Mouse (Mus musculus): Measurements from ENCODE around the gene Ppp3r2. TPM values are rescaled to one million over a fixed set of nuclear protein-coding genes. Genes with fewer than 3 reads are reported as not detected.

The Ppp3r2 gene
- polyA plus RNA-seq, 1 experiment from 2014 or later, result not detected

Other genes starting within 250 kb of the Ppp3r2 start
- gene Acnat1, start 208.1 kb downstream of the Ppp3r2 start, polyA plus RNA-seq (2014; fragmentation: Nextera tagmentation; extraction: Ambion mirVana), result not detected in 2 replicates
- gene Baat, start 175.5 kb downstream of the Ppp3r2 start, polyA plus RNA-seq (2014; fragmentation: Nextera tagmentation; extraction: Ambion mirVana), result 0.22 and 0.27 TPM in 2 replicates
- gene Mrpl50, start 160.9 kb downstream of the Ppp3r2 start, polyA plus RNA-seq (2014; fragmentation: Nextera tagmentation; extraction: Ambion mirVana), result 93.1 and 93.9 TPM in 2 replicates
- 14.3 and 15.4 TPM in 2 replicates for gene Zfp189, start 160.8 kb downstream of the Ppp3r2 start, polyA plus RNA-seq (2014; fragmentation: Nextera tagmentation; extraction: Ambion mirVana)
- not detected in 2 replicates for gene Aldob, start 132.5 kb downstream of the Ppp3r2 start, polyA plus RNA-seq (2014; fragmentation: Nextera tagmentation; extraction: Ambion mirVana)
- 21.9 and 24.9 TPM in 2 replicates for gene Tmem246, start 84.1 kb downstream of the Ppp3r2 start, polyA plus RNA-seq (2014; fragmentation: Nextera tagmentation; extraction: Ambion mirVana)
- 78.1 and 78.5 TPM in 2 replicates for gene Rnf20, start 50.0 kb downstream of the Ppp3r2 start, polyA plus RNA-seq (2014; fragmentation: Nextera tagmentation; extraction: Ambion mirVana)
- gene Grin3a, start 163.7 kb upstream of the Ppp3r2 start, polyA plus RNA-seq (2014; fragmentation: Nextera tagmentation; extraction: Ambion mirVana), result 1.1 and 1.5 TPM in 2 replicates

All from hindbrain, embryonic 11.5 days (tissue).